Mouse (Mus musculus): ENCODE measurements around the gene Brd2. TPM values are rescaled to one million over a fixed set of nuclear protein-coding genes. Genes with fewer than 3 reads are reported as not detected.
"Not testable (repeated sequence)": the region's sequence is repeated elsewhere in the genome, so short reads cannot be mapped to it uniquely, and the experiment has no call there.

The Brd2 gene
- polyA plus RNA-seq, 1 experiment from 2014 or later = 133 TPM

DNA sequence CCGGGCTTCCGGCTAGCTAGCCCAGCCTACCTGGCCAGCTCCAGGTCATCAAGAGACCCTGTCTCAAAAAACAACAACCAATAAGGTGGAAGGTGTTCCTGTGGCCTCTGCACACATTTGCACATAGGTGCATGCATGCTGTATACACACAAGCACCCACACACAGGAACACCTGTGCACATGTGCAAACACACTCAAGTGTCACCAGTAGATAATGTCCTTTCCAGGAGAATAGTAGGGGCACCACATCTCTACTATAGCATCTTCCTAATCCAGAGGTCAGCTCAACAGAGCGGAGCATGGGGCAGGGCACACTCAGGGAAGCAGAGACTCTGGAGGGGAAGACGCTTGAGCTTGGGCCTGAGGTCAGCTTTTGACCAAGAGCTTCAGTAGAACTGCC lies 21.8 kb upstream of the Brd2 start:
- H3K9ac ChIP-seq; DNase-seq (ENCODE audit: low spot score); H3K9me3 ChIP-seq (ENCODE audit: control insufficient read depth, low read length); H3K4me1 ChIP-seq (replicated peaks; ENCODE audit: control insufficient read depth, insufficient read depth, low read length); H3K36me3 ChIP-seq (replicated peaks; ENCODE audit: control insufficient read depth, insufficient read depth); H3K27ac ChIP-seq; H3K4me3 ChIP-seq (replicated peaks; ENCODE audit: low read length); H3K4me2 ChIP-seq (replicated peaks); ATAC-seq (ENCODE audit: low FRiP score): not testable (repeated sequence)
- WGBS = 90% methylated on average over 4 of the region's 4 CpGs
- H3K27me3 ChIP-seq (ENCODE audit: control insufficient read depth, insufficient read depth, low read length) = peaks cover 23% of the 10 kb centered on the region

DNA sequence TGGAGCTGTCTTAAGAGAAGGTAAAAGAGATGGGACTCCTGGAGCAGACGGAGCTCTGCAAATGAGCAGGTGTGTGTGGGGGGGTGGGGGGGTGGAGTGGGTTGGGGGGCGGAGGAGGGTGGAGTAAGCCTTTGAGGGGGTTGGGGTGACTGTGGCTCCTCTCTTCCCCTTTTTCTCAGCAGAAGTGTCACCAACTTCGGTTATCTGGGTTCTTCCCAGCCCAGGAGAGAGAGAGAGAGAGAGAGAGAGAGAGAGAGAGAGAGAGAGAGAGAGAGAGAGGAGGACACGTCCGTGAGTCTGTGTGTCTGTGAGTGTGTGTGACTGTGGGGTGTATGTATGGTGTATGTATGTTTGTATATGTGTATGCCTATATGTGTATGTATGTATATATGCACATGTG lies 21.0 kb upstream of the Brd2 start:
- H3K4me3 ChIP-seq (replicated peaks; ENCODE audit: low read length) = no peak overlapping the region
- H3K9me3 ChIP-seq (ENCODE audit: control insufficient read depth, low read length) = no peaks in the 10 kb centered on the region
- no peak overlapping the region for H3K4me2 ChIP-seq (replicated peaks)
- WGBS = 69% methylated on average over 5 of the region's 5 CpGs
- DNase-seq (ENCODE audit: low spot score) (no peak), ATAC-seq (ENCODE audit: low FRiP score) (no peak)
- peaks cover 10% of the 10 kb centered on the region; the same call in 1 of the 2 replicates for H3K4me1 ChIP-seq (replicated peaks; ENCODE audit: control insufficient read depth, insufficient read depth, low read length)
- no peak overlapping the region for H3K9ac ChIP-seq
- peaks cover 31% of the 10 kb centered on the region for H3K27me3 ChIP-seq (ENCODE audit: control insufficient read depth, insufficient read depth, low read length)
- no peaks in the 10 kb centered on the region for H3K36me3 ChIP-seq (replicated peaks; ENCODE audit: control insufficient read depth, insufficient read depth)
- H3K27ac ChIP-seq = no peak overlapping the region

DNA sequence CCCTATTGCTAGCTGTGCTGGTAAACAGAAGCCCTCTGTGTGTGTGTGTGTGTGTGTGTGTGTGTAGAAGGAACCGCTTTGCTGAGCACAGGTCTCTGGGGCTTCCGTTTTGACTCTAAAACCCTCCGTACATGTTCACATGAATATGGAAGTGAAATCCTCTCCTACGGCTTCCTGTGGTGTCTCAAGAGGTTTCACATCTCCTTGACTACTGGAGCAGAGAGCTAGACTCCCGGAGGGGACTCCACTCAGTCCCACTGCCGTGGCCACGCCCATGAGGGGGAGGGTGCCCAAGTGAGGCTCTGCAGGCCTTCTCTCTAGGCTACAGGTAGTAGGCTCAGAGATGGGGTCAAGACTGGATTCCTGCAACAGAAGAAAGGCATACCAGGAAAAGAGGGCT lies 20.6 kb upstream of the Brd2 start, which contains the start of gene H2-DMb2:
Gene H2-DMb2, plus strand, starts transcription at position 275 of the 400 bp plus-strand sequence.
- Histone ChIP-seq H3K27ac (no peak within 1 kb of the TSS), H3K9me3 (ENCODE audit: control insufficient read depth, low read length) (no peaks in the 10 kb centered on the region), H3K27me3 (ENCODE audit: control insufficient read depth, insufficient read depth, low read length) (peaks cover 35% of the 10 kb centered on the region), H3K4me2 (replicated peaks) (no peak within 1 kb of the TSS), H3K4me1 (replicated peaks; ENCODE audit: control insufficient read depth, insufficient read depth, low read length) (peaks cover 10% of the 10 kb centered on the region; the same call in 1 of the 2 replicates), H3K9ac (no peak within 1 kb of the TSS), H3K4me3 (replicated peaks; ENCODE audit: low read length) (no peak within 1 kb of the TSS), H3K36me3 (replicated peaks; ENCODE audit: control insufficient read depth, insufficient read depth) (no peaks in the 10 kb centered on the region)
- no peak for ATAC-seq (ENCODE audit: low FRiP score)
- no peak for DNase-seq (ENCODE audit: low spot score)
- 23% methylated on average over 7 of the region's 7 CpGs for WGBS

DNA sequence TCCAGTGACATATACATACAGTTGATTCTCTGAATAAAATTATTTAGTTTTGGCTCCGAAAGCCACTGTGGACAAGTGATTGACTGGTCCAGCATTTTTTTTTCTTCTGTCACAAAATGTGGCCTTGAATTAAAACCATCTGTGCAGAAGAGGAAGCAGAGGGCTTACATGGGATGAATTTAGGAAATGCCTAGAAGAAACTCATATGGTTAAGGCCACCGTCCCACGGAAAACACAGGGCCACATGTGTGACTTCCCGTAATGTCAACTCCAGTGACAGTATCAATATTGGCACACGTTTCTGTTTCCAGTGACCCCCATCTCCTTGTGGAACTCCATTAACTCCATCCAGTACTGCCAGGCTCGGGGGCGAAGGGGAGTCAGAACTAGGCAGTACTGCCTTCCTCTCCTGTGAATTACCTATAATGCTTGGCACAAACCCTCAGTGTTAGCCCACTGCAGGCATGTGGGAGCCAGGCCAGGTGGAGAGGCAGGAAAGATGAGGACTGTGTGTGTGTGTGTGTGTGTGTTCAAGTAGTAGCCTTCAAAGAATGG lies 20.1 kb upstream of the Brd2 start:
- H3K27me3 ChIP-seq (ENCODE audit: control insufficient read depth, insufficient read depth, low read length) = peaks cover 40% of the 10 kb centered on the region
- no peak overlapping the region for H3K4me3 ChIP-seq (replicated peaks; ENCODE audit: low read length)
- no peak overlapping the region for H3K27ac ChIP-seq
- H3K9me3 ChIP-seq (ENCODE audit: control insufficient read depth, low read length) = no peaks in the 10 kb centered on the region
- DNase-seq (ENCODE audit: low spot score) (no peak), ATAC-seq (ENCODE audit: low FRiP score) (no peak)
- no peak overlapping the region for H3K9ac ChIP-seq
- no peaks in the 10 kb centered on the region for H3K36me3 ChIP-seq (replicated peaks; ENCODE audit: control insufficient read depth, insufficient read depth)
- H3K4me1 ChIP-seq (replicated peaks; ENCODE audit: control insufficient read depth, insufficient read depth, low read length) = peaks cover 10% of the 10 kb centered on the region; the same call in 1 of the 2 replicates
- WGBS = 80% methylated on average over 7 of the region's 7 CpGs
- H3K4me2 ChIP-seq (replicated peaks) = no peak overlapping the region

DNA sequence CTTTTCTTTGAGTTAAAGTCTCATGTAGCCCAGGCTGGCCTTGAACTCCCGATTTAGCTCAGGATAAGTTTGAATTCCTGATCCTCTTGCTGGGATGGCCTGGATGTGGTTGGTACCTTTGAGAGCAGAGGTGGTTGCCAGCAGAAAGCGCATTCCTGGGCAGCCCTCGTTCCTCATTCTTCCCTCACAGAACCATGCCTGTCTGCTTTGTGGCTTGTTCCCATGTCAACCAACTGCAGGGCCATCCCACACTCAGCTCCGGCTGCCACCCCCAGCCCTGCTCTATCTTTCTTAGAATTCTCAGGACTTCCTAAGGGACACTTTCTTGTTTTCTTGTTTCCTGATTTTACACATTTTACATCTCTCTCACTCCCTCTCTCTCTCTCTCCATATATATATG lies 19.0 kb upstream of the Brd2 start:
- Histone ChIP-seq H3K27me3 (ENCODE audit: control insufficient read depth, insufficient read depth, low read length) (peaks cover 42% of the 10 kb centered on the region), H3K9me3 (ENCODE audit: control insufficient read depth, low read length) (no peaks in the 10 kb centered on the region), H3K9ac (no peak overlapping the region), H3K4me2 (replicated peaks) (no peak overlapping the region), H3K36me3 (replicated peaks; ENCODE audit: control insufficient read depth, insufficient read depth) (no peaks in the 10 kb centered on the region), H3K27ac (no peak overlapping the region), H3K4me1 (replicated peaks; ENCODE audit: control insufficient read depth, insufficient read depth, low read length) (peaks cover 10% of the 10 kb centered on the region; the same call in 1 of the 2 replicates), H3K4me3 (replicated peaks; ENCODE audit: low read length) (no peak overlapping the region)
- DNase-seq (ENCODE audit: low spot score) (no peak), ATAC-seq (ENCODE audit: low FRiP score) (no peak)
- 50% methylated on average over 4 of the region's 4 CpGs for WGBS

DNA sequence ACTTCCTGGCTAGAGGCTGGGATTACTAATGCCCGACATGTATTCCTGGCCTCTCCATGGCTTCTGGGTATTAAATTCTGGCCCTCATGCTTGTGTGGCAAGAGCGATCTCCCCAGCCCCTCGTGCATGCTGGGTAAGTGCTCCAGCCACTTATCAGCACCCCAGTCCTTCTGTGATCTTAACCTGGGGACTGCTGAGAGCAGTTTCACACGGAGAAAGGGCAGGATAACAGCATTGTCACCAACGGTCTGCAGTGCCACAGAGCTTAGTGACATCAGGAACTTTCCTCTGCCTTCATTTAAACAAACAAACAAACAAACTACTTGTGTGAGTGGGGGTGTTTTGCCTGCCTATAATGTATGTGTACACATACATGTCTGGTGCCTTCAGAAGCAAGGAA lies 17.8 kb upstream of the Brd2 start:
- WGBS = 24% methylated on average over 5 of the region's 5 CpGs
- Histone ChIP-seq H3K4me2 (replicated peaks) (no peak overlapping the region), H3K4me3 (replicated peaks; ENCODE audit: low read length) (no peak overlapping the region), H3K9me3 (ENCODE audit: control insufficient read depth, low read length) (no peaks in the 10 kb centered on the region), H3K9ac (no peak overlapping the region), H3K4me1 (replicated peaks; ENCODE audit: control insufficient read depth, insufficient read depth, low read length) (peaks cover 10% of the 10 kb centered on the region; the same call in 1 of the 2 replicates), H3K27me3 (ENCODE audit: control insufficient read depth, insufficient read depth, low read length) (peaks cover 42% of the 10 kb centered on the region), H3K27ac (no peak overlapping the region), H3K36me3 (replicated peaks; ENCODE audit: control insufficient read depth, insufficient read depth) (no peaks in the 10 kb centered on the region)
- DNase-seq (ENCODE audit: low spot score) (no peak), ATAC-seq (ENCODE audit: low FRiP score) (no peak)

DNA sequence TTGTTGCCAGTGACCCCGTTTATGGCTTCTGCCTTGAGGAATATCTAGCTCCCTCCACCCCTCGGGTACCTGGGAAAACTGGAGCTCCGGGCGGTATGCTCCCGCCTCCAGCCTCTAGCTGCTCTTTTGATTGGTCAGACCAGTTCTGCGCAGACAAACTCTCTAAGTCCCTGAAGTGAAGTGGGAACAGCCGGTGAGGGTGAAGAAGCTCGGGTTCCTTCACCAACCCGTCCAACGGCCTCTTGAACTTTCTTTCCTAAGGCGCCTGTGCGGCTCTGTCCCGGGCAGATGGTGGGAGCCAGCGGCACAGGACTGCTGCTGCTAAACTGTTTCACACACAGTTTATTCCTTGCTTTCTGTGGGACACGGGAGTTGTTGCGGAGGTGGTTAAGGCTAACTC lies 17.0 kb upstream of the Brd2 start:
- Histone ChIP-seq H3K27me3 (ENCODE audit: control insufficient read depth, insufficient read depth, low read length) (peaks cover 42% of the 10 kb centered on the region), H3K4me3 (replicated peaks; ENCODE audit: low read length) (peak overlapping the region; percentile 16), H3K9me3 (ENCODE audit: control insufficient read depth, low read length) (no peaks in the 10 kb centered on the region), H3K4me2 (replicated peaks) (peak overlapping the region; percentile 50), H3K36me3 (replicated peaks; ENCODE audit: control insufficient read depth, insufficient read depth) (no peaks in the 10 kb centered on the region), H3K4me1 (replicated peaks; ENCODE audit: control insufficient read depth, insufficient read depth, low read length) (peaks cover 10% of the 10 kb centered on the region; the same call in 1 of the 2 replicates), H3K9ac (peak overlapping the region; percentile 8; the same call in 1 of the 2 replicates), H3K27ac (no peak overlapping the region)
- DNase-seq (ENCODE audit: low spot score) = peak; percentile 40
- no peak for ATAC-seq (ENCODE audit: low FRiP score)
- WGBS = 2% methylated on average over 16 of the region's 16 CpGs

DNA sequence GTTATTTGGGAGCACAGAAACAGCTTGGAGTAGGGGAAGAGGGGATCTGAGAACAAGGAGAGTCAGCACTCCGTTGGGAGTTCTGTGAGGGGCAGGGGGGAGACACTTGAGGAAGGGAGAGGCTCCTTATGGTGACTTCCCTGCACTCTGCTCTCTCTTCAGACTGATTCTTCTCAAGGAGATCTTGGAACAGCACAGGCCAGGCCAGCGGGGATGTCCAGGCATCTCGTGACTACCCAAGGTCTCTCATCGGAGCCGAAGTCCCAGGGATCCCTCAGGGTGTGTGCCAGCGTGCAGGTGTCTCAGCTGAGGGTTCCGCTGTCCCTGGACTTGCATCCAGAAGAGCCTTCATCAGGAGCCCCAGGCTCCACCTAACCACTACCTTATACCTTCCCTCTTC lies 16.2 kb upstream of the Brd2 start:
- Histone ChIP-seq H3K4me2 (replicated peaks) (no peak overlapping the region), H3K36me3 (replicated peaks; ENCODE audit: control insufficient read depth, insufficient read depth) (no peaks in the 10 kb centered on the region), H3K9me3 (ENCODE audit: control insufficient read depth, low read length) (no peaks in the 10 kb centered on the region), H3K27ac (no peak overlapping the region), H3K27me3 (ENCODE audit: control insufficient read depth, insufficient read depth, low read length) (peaks cover 42% of the 10 kb centered on the region), H3K4me3 (replicated peaks; ENCODE audit: low read length) (no peak overlapping the region), H3K9ac (no peak overlapping the region), H3K4me1 (replicated peaks; ENCODE audit: control insufficient read depth, insufficient read depth, low read length) (peaks cover 10% of the 10 kb centered on the region; the same call in 1 of the 2 replicates)
- WGBS = 75% methylated on average over 7 of the region's 7 CpGs
- ATAC-seq (ENCODE audit: low FRiP score) (no peak), DNase-seq (ENCODE audit: low spot score) (no peak)

DNA sequence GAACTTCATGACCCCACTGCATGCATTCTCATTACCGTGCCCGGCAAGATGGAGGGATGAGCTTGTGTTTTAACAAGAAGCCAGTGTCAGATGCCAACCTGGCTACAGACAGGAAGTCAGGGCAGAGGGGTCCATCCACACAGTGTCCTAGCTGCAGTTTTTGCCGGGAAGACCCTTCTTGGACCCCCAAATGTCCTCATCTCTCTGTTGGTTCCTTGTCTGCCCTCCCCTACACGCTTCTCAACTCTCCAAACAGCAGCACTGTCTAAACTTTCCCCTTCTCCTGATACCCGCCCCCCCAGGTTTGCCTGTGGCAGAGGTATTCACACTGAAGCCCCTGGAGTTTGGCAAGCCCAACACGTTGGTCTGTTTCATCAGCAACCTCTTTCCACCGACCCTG lies 15.2 kb upstream of the Brd2 start:
- 70% methylated on average over 7 of the region's 7 CpGs for WGBS
- H3K9me3 ChIP-seq (ENCODE audit: control insufficient read depth, low read length) = no peaks in the 10 kb centered on the region
- no peak overlapping the region for H3K4me2 ChIP-seq (replicated peaks)
- H3K27me3 ChIP-seq (ENCODE audit: control insufficient read depth, insufficient read depth, low read length) = peaks cover 42% of the 10 kb centered on the region
- no peak overlapping the region for H3K9ac ChIP-seq
- no peak overlapping the region for H3K4me3 ChIP-seq (replicated peaks; ENCODE audit: low read length)
- ATAC-seq (ENCODE audit: low FRiP score) = no peak
- DNase-seq (ENCODE audit: low spot score) = no peak
- H3K27ac ChIP-seq = no peak overlapping the region
- no peaks in the 10 kb centered on the region for H3K36me3 ChIP-seq (replicated peaks; ENCODE audit: control insufficient read depth, insufficient read depth)
- peaks cover 10% of the 10 kb centered on the region; the same call in 1 of the 2 replicates for H3K4me1 ChIP-seq (replicated peaks; ENCODE audit: control insufficient read depth, insufficient read depth, low read length)
